Mouse (Mus musculus) left cerebral cortex, postnatal 25 days (tissue): Measurements from ENCODE around the gene Nbeal1. TPM values are rescaled to one million over a fixed set of nuclear protein-coding genes. Genes with fewer than 3 reads are reported as not detected.

Source experiments
- DNase-seq, 2 experiments: peaks; one replicate each; pipeline ENCODE4 v3.0.0; 2022; ENCODE audit warnings: low spot score in 2 of 2, mixed read lengths in 1 of 2
- intact Hi-C: fragments of 180-260 bp; cut with DNase I; formaldehyde crosslinking; loops from one replicate; pipeline ENCODE4 v1.15.1; 2025
- total RNA-seq, 2 experiments: library from RNA; stranded (reverse); gene quantifications; 2 replicates each; pipeline ENCODE4 v1.2.3; 2021

The Nbeal1 gene
- total RNA-seq, 2 experiments from 2014 or later, result 22.7 to 25.6 TPM

GRCm38 (mm10) chr1:60342808-60343629 lies 162.6 kb downstream of the Nbeal1 start, which contains the start of gene Cyp20a1:
Gene Cyp20a1, plus strand, starts transcription at chr1:60343323.
- peak; percentile 91 to 96 for DNase-seq
- intact Hi-C loops, result loop anchor here (1.0 to 5.0 kb wide), 2 partner anchors 66 to 519 kb away; partner anchors contain the start of gene Abi2

GRCm38 (mm10) chr1:60343630-60344455 lies 163.4 kb downstream of the Nbeal1 start:
- intact Hi-C loops, result loop anchor here (1.0 to 5.0 kb wide), 2 partner anchors 65 to 518 kb away; partner anchors contain the start of gene Abi2
- no peak for DNase-seq

- intact Hi-C loops, result loop anchor here (5.0 kb wide), 1 partner anchor 518 kb away; no protein-coding TSS in a partner anchor
- no peak for DNase-seq
Observed at GRCm38 (mm10) chr1:60344670-60345069, 164.3 kb downstream of the Nbeal1 start.

- intact Hi-C loops, result no loop called here
- DNase-seq, result no peak
Observed at GRCm38 (mm10) chr1:60345712-60346111, 165.3 kb downstream of the Nbeal1 start.

GRCm38 (mm10) chr1:60352786-60353185 lies 172.4 kb downstream of the Nbeal1 start:
- DNase-seq, result no peak
- intact Hi-C loops, result no loop called here

GRCm38 (mm10) chr1:60361626-60362025 lies 181.2 kb downstream of the Nbeal1 start:
- intact Hi-C loops, result no loop called here
- DNase-seq, result no peak

GRCm38 (mm10) chr1:60376556-60376955 lies 196.2 kb downstream of the Nbeal1 start:
- intact Hi-C loops, result no loop called here
- no peak for DNase-seq

GRCm38 (mm10) chr1:60381910-60382309 lies 201.5 kb downstream of the Nbeal1 start:
- intact Hi-C loops, result no loop called here
- DNase-seq, result peak in 1 of 2 experiments; percentile 76

Other genes starting within 250 kb of the Nbeal1 start
- 10 to 100 TPM; 37.7 to 38.1 TPM for gene Ica1l, start 137.4 kb upstream of the Nbeal1 start, total RNA-seq
- 10 to 100 TPM; 24.1 to 27.6 TPM for gene Carf, start 82.4 kb upstream of the Nbeal1 start, total RNA-seq
- gene Wdr12, start 82.0 kb upstream of the Nbeal1 start, total RNA-seq, result 10 to 100 TPM; 28.7 to 31.8 TPM
- gene Cyp20a1, start 162.7 kb downstream of the Nbeal1 start, total RNA-seq, result 10 to 100 TPM in 1 of 2 experiments, 1 to 10 TPM in 1; 6.0 to 11.8 TPM
- gene Abi2, start 229.0 kb downstream of the Nbeal1 start, total RNA-seq, result 100 to 1,000 TPM; 374 to 411 TPM